Mouse (Mus musculus) ES-E14 (cell line): ENCODE measurements around the gene Cbfa2t2.

Experiments used
- HCFC1 ChIP-seq: IDR thresholded peaks from 2 replicates; pipeline ENCODE4 v1.6.1; 2012; ENCODE audit warnings: low read length, inconsistent platforms, borderline replicate concordance; ENCODE audit not compliant: insufficient read depth
- MAFK ChIP-seq: IDR thresholded peaks from 2 replicates; pipeline ENCODE4 v1.6.1; 2014; ENCODE audit warnings: mild to moderate bottlenecking, low read depth, low read length, inconsistent platforms; ENCODE audit not compliant: insufficient read depth
- ZC3H11A ChIP-seq: IDR thresholded peaks from 2 replicates; pipeline ENCODE4 v1.6.1; 2012; ENCODE audit warnings: low read depth, mild to moderate bottlenecking, inconsistent platforms, low read length, borderline replicate concordance
- ZNF384 ChIP-seq: IDR thresholded peaks from 2 replicates; pipeline ENCODE4 v1.6.1; 2012; ENCODE audit warnings: low read depth, low read length, inconsistent platforms

DNA sequence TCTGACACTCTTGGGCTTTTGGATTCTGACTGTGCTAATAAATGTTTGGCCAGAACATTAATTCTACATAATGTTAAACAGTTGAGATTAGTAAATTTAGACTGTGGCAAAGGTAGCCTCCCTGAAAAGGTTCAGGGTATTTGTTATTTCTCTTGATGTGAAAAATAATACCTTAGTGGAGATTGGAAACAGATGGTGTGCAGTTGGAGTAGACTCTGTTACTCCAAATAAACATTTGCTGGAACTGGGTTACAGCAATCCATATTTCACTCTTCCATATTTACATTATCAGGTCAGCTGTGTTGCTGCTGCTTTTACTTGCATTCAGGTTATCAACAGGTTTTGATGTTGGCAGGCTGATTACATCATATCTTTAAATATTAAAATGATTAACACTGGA lies 55.5 kb downstream of the Cbfa2t2 start:
- TF ChIP-seq ZNF384 (no peak), MAFK (no peak), HCFC1 (no peak), ZC3H11A (no peak)
